Mouse (Mus musculus) gastrocnemius, adult 2 months (tissue): ENCODE results near the gene Pcmt1. TPM values are rescaled to one million over a fixed set of nuclear protein-coding genes. Genes with fewer than 3 reads are reported as not detected.
"Not testable (repeated sequence)": the region's sequence is repeated elsewhere in the genome, so short reads cannot be mapped to it uniquely, and the experiment has no call there.

Experiments used
- DNase-seq: peaks from one replicate; pipeline ENCODE4 v3.0.0; 2022
- H3K27ac ChIP-seq: fragments of 200-600 bp; 2 replicates; pipeline ENCODE4 v1.8.1; 2022; ENCODE audit warnings: mild to moderate bottlenecking
- H3K4me3 ChIP-seq: fragments of 200-600 bp; 2 replicates; pipeline ENCODE4 v1.8.1; 2022; ENCODE audit warnings: mild to moderate bottlenecking, moderate library complexity
- CTCF ChIP-seq: fragments of 200-600 bp; IDR thresholded peaks from 2 replicates; pipeline ENCODE4 v1.8.1; 2022; ENCODE audit warnings: antibody characterized with exemption, mild to moderate bottlenecking, moderate library complexity
- intact Hi-C: fragments of 180-260 bp; cut with DNase I; formaldehyde crosslinking; loops from one replicate; pipeline ENCODE4 v1.15.1; 2025
- total RNA-seq, 2 experiments: library from RNA; stranded (reverse); gene quantifications; 2 replicates each; pipeline ENCODE4 v1.2.3; 2021

The Pcmt1 gene
- total RNA-seq, 2 experiments from 2014 or later, result 102 to 110 TPM

DNA sequence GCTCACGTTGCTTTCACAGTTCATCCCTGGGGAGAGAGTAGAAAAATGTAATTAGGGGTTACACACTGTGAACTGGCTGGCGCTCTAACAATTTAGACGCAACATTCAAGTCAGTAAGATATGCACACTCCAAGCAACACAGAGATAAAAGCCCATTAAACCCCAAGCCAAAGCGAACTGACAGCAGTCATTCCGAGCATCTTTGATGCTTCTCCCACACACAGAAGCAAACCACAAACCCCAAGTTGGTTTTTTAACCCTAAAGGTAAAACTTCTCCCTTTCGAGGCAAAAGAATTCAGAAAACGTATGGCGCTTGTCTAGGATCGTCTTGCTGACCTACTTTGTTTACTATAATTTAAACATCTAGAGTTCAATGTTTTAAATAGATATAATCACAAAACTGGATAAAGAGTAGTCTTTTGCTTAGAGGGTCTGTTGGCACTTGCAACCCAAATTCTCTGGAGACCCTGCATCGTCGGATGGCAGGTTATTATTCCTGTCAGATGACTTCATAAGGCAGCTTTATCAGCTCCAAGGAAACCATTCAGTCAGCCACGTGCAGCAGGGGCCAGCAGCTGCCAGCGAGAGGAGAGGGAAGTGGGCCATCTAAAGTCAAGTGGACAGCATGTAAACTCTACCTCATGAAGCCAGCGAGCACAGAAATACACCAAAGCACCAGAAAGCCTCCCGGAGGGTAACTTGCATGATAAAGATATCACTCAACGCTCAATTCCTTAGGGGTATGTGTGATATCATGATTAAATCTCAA lies 49.8 kb downstream of the Pcmt1 start:
- intact Hi-C loops, result no loop called here
- DNase-seq, result no peak
- H3K4me3 ChIP-seq, result no peak overlapping the region
- no peak for TF ChIP-seq CTCF
- H3K27ac ChIP-seq, result no peak overlapping the region

- Histone ChIP-seq H3K27ac (peak overlapping the region; percentile 84; the same call in 1 of the 2 replicates), H3K4me3 (peak overlapping the region; percentile 48; the same call in 1 of the 2 replicates)
- intact Hi-C loops, result no loop called here
- no peak for TF ChIP-seq CTCF
- DNase-seq, result no peak
Measured at GRCm38 (mm10) chr10:7630286-7630685, 50.6 kb downstream of the Pcmt1 start.

- intact Hi-C loops, result loop anchor here (5.0 kb wide), 1 partner anchor 33 kb away; no protein-coding TSS in a partner anchor
- Histone ChIP-seq H3K27ac (peak overlapping the region; percentile 84), H3K4me3 (peak overlapping the region; percentile 48)
- peak; percentile 34 for DNase-seq
- no peak for TF ChIP-seq CTCF
Measured at GRCm38 (mm10) chr10:7629092-7629491, 51.8 kb downstream of the Pcmt1 start.

GRCm38 (mm10) chr10:7623861-7624518 lies 56.9 kb downstream of the Pcmt1 start:
- no peak overlapping the region for H3K4me3 ChIP-seq
- TF ChIP-seq CTCF, result no peak
- intact Hi-C loops, result no loop called here

DNA sequence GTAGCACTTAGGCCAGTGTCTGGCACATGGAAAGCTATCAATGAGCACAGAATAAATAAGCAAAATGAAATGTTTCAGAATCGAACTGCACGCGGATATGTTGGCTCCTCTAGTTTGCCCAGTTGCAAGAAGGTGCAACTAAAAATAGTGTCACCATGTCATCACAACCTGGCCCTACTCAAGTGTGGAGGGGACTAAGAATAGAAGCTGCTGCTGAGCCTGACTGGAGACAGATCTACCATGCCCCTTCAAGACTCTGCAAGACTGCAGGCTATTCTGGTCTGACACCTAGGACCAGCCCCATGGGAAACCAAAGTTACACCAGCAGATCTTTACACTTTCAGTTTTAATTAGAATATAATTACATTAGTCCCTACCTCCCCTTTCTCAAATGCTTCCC lies 58.6 kb downstream of the Pcmt1 start:
- peak; percentile 56 for DNase-seq
- Histone ChIP-seq H3K4me3 (peak overlapping the region; percentile 45), H3K27ac (peak overlapping the region; percentile 90)
- no peak for TF ChIP-seq CTCF
- intact Hi-C loops, result no loop called here

More at GRCm38 (mm10) chr10:7623861-7624518, 56.9 kb downstream of the Pcmt1 start:
- no peak for DNase-seq
- H3K27ac ChIP-seq, result peak overlapping the region; percentile 90

DNA sequence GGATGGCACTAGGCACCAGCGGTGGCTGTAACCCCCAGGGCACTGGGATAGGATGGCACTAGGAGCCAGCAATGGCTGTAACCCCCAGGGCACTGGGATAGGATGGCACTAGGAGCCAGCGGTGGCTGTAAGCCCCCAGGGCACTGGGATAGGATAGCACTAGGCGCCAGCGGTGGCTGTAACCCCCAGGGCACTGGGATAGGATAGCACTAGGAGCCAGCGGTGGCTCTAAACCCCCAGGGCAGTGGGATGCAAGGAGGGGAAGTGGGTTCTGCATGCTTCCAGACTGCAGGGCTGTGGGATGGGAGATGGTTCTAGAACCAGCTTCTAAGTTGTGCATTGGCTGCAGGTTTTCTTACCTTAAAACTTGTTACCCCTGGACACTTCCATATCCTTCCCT lies 60.2 kb downstream of the Pcmt1 start:
- Histone ChIP-seq H3K4me3 (no peak overlapping the region), H3K27ac (no peak overlapping the region)
- intact Hi-C loops, result no loop called here
- no peak for DNase-seq
- TF ChIP-seq CTCF, result no peak

- TF ChIP-seq CTCF, result no peak
- Histone ChIP-seq H3K27ac (no peak overlapping the region), H3K4me3 (no peak overlapping the region)
- no peak for DNase-seq
- intact Hi-C loops, result no loop called here
Measured at GRCm38 (mm10) chr10:7619821-7620241, 61.1 kb downstream of the Pcmt1 start.

GRCm38 (mm10) chr10:7617556-7617955 lies 63.4 kb downstream of the Pcmt1 start:
- H3K4me3 ChIP-seq, intact Hi-C loops, DNase-seq, H3K27ac ChIP-seq: not testable (repeated sequence)

- intact Hi-C loops, H3K27ac ChIP-seq, H3K4me3 ChIP-seq, DNase-seq: not testable (repeated sequence)
Measured at GRCm38 (mm10) chr10:7617146-7617545, 63.8 kb downstream of the Pcmt1 start.

GRCm38 (mm10) chr10:7614834-7615233 lies 66.1 kb downstream of the Pcmt1 start:
- DNase-seq, result no peak
- intact Hi-C loops, result no loop called here
- no peak for TF ChIP-seq CTCF
- no peak overlapping the region for H3K27ac ChIP-seq
- H3K4me3 ChIP-seq, result no peak overlapping the region

DNA sequence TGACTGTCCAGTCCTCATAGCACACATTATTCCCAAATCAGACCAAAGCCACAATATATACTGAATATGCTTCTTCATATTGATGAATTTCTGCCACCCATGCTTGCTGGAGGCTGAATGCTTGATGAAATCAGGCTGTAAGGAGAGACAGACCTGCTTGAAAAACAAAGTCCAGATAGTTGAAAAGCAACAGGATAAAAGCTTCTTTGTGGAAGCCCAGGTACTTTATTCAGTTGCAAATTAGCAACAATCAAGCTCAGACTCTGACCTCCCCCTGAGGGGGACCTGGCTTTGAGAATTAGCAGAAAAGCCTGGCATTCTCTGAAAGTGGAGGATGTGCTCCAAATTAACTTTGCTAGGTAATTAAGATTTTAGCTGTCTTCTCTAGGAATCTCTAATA lies 68.7 kb downstream of the Pcmt1 start:
- H3K27ac ChIP-seq, DNase-seq, intact Hi-C loops, H3K4me3 ChIP-seq: not testable (repeated sequence)

DNA sequence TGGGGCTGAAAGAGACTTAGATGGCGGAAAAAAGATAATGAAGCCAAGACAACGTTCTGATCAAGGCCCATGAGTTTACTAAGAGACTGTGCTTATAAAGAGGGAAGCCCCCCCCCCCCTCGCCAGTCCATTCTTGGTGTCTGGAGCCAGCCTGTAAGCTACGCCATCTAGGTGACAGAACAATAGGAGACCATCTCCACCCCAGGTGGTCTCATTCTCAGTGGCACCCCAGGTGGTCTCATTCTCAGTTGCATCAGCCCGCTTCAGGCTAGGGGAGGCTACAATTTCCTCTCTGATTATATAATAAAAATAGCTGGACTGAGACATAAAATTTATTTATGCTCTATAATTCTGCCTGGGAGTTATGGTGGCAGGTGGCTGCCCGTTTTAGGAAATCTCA lies 69.3 kb downstream of the Pcmt1 start:
- intact Hi-C loops, result no loop called here
- no peak for TF ChIP-seq CTCF
- no peak overlapping the region for H3K27ac ChIP-seq
- no peak overlapping the region for H3K4me3 ChIP-seq
- DNase-seq, result no peak

GRCm38 (mm10) chr10:7608611-7609010 lies 72.3 kb downstream of the Pcmt1 start:
- TF ChIP-seq CTCF, result no peak
- Histone ChIP-seq H3K27ac (no peak overlapping the region), H3K4me3 (no peak overlapping the region)
- intact Hi-C loops, result no loop called here
- DNase-seq, result no peak
